Mouse (Mus musculus): Measurements from ENCODE around the gene Clcf1. TPM values are rescaled to one million over a fixed set of nuclear protein-coding genes. Genes with fewer than 3 reads are reported as not detected.

Gene Clcf1
- polyA plus RNA-seq, 1 experiment from 2014 or later = 0.40 TPM

DNA sequence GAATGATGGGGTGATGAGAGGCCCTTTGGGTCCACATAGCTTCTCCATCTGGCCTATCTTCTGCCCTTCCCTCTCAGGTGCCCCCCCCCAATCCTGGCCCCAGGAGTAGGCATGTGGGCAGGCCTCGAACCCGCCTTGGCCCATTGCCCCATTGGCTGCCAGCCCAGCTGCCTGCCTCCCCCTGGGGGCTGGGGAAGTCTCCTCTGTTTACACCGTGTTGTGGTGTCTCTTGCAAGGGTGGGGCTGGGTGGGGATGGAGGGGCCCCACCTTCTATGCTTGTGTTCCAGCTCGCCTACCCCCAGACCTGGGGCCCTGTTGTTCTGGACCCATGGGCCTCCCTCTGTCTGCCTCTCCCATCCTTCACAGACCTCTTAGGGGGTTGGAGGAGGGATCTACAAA lies 6.4 kb downstream of the Clcf1 start:
- Histone ChIP-seq H3K4me3 (ENCODE audit: low read depth, low read length) (no peak overlapping the region), H3K4me2 (ENCODE audit: low read length) (no peak overlapping the region), H3K27ac (ENCODE audit: low read length) (no peak overlapping the region), H3K9me3 (replicated peaks; ENCODE audit: control insufficient read depth, low read length, poor library complexity, severe bottlenecking) (no peaks in the 10 kb centered on the region), H3K4me1 (ENCODE audit: control insufficient read depth, insufficient read depth, low read length) (peaks cover 1% of the 10 kb centered on the region), H3K9ac (ENCODE audit: low read depth, low read length) (no peak overlapping the region), H3K36me3 (ENCODE audit: control insufficient read depth, insufficient read depth, low read length) (no peaks in the 10 kb centered on the region), H3K27me3 (ENCODE audit: control insufficient read depth, insufficient read depth, low read depth, low read length) (peaks cover 12% of the 10 kb centered on the region)
- WGBS = 60% methylated on average over 4 of the region's 4 CpGs
- ATAC-seq = no peak

DNA sequence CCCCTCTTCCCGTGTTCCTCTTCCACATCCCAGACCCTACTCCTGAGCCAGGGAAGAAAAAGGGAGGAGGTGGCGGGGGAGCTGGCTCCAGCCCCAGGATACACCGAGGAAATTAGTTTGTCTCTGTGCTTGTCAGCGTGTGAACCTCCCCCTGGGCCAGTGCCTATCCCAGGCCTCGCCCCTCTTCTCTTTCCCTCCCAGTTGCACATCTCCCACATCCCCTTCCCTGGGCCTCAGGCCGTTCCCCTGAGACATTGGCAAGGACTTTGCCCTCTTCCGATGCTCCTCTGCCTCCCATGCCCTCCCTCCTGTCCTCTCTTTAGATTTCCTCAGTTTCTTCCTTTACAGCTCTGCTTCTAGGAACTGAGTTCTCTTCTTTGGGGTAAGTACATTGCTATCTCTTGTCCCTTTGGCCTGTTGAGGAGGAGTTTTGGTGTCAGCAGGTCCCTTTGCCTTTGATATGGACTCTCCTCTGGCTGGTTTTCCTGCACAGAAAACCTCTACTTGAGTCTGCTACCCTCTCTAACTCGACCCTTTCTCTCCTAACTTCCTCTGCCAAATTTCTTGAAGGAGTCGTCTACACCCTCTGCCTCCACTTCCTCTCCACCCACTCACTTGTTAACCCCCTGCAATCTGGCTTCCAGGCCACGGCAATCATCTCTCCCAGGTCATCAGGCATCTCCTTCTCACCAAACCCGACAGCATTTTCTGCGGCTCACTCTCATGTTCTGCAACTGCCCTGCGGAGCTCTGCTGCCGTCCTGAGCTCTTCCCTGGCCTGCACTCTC lies 7.1 kb downstream of the Clcf1 start:
- Histone ChIP-seq H3K9ac (ENCODE audit: low read depth, low read length) (no peak overlapping the region), H3K27ac (ENCODE audit: low read length) (no peak overlapping the region), H3K4me3 (ENCODE audit: low read depth, low read length) (no peak overlapping the region), H3K27me3 (ENCODE audit: control insufficient read depth, insufficient read depth, low read depth, low read length) (peaks cover 9% of the 10 kb centered on the region), H3K4me2 (ENCODE audit: low read length) (no peak overlapping the region), H3K36me3 (ENCODE audit: control insufficient read depth, insufficient read depth, low read length) (no peaks in the 10 kb centered on the region), H3K9me3 (replicated peaks; ENCODE audit: control insufficient read depth, low read length, poor library complexity, severe bottlenecking) (no peaks in the 10 kb centered on the region), H3K4me1 (ENCODE audit: control insufficient read depth, insufficient read depth, low read length) (no peaks in the 10 kb centered on the region)
- no peak for ATAC-seq
- 46% methylated on average over 14 of the region's 14 CpGs for WGBS

DNA sequence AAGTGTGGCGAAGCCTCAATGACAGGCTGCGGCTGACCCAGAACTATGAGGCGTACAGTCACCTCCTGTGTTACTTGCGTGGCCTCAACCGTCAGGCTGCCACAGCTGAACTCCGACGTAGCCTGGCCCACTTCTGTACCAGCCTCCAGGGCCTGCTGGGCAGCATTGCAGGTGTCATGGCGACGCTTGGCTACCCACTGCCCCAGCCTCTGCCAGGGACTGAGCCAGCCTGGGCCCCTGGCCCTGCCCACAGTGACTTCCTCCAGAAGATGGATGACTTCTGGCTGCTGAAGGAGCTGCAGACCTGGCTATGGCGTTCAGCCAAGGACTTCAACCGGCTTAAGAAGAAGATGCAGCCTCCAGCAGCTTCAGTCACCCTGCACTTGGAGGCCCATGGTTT lies 8.1 kb downstream of the Clcf1 start:
- Histone ChIP-seq H3K4me1 (ENCODE audit: control insufficient read depth, insufficient read depth, low read length) (no peaks in the 10 kb centered on the region), H3K4me2 (ENCODE audit: low read length) (no peak overlapping the region), H3K27me3 (ENCODE audit: control insufficient read depth, insufficient read depth, low read depth, low read length) (no peaks in the 10 kb centered on the region), H3K9me3 (replicated peaks; ENCODE audit: control insufficient read depth, low read length, poor library complexity, severe bottlenecking) (no peaks in the 10 kb centered on the region), H3K9ac (ENCODE audit: low read depth, low read length) (no peak overlapping the region), H3K36me3 (ENCODE audit: control insufficient read depth, insufficient read depth, low read length) (no peaks in the 10 kb centered on the region), H3K4me3 (ENCODE audit: low read depth, low read length) (no peak overlapping the region), H3K27ac (ENCODE audit: low read length) (no peak overlapping the region)
- ATAC-seq = no peak
- WGBS = 84% methylated on average over 11 of the region's 11 CpGs

DNA sequence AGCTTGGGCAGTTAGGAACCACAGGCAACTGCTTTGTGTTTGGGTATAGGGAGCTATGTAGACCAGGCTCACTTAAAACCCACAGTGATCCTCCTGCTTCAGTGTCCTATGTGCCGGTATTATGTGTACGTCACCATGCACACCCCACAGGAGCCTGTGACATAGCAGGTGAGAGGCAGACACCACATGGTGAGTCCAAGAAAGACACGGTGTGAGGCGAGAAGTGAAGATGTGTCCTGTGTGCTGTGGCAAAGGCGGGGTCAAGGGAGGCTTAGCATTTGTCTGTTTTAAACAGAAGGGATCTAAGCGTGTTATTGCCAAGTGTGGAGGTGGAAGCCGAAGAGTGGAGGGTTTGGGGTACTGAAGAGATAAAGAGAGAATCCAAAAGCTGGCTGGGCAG lies 12.7 kb downstream of the Clcf1 start:
- WGBS = 89% methylated on average over 7 of the region's 7 CpGs
- Histone ChIP-seq H3K4me2 (ENCODE audit: low read length) (no peak overlapping the region), H3K9ac (ENCODE audit: low read depth, low read length) (no peak overlapping the region), H3K4me3 (ENCODE audit: low read depth, low read length) (no peak overlapping the region), H3K4me1 (ENCODE audit: control insufficient read depth, insufficient read depth, low read length) (peaks cover 4% of the 10 kb centered on the region), H3K27ac (ENCODE audit: low read length) (no peak overlapping the region), H3K36me3 (ENCODE audit: control insufficient read depth, insufficient read depth, low read length) (no peaks in the 10 kb centered on the region), H3K9me3 (replicated peaks; ENCODE audit: control insufficient read depth, low read length, poor library complexity, severe bottlenecking) (no peaks in the 10 kb centered on the region), H3K27me3 (ENCODE audit: control insufficient read depth, insufficient read depth, low read depth, low read length) (peaks cover 5% of the 10 kb centered on the region; the same call in 1 of the 2 replicates)
- no peak for ATAC-seq

DNA sequence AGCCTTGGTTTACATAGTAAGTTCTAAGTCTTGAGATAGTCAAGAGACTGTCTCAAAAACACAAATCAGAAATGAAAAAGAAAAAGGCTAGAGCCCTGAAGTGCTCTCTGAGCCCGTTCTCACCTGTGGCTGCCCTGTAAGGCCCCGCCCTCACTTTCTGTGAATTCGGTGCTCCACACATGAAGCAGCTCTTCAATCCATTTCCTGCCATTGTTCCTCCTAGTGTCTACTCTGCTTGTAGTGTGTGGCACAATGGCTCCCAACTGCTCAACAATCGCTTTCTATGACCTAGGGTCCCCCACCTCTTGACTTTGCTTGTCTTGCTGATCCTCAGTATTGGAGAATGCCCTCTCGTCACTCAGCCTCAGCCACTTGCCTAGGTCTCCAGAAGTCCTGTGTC lies 13.4 kb downstream of the Clcf1 start:
- no peak for ATAC-seq

DNA sequence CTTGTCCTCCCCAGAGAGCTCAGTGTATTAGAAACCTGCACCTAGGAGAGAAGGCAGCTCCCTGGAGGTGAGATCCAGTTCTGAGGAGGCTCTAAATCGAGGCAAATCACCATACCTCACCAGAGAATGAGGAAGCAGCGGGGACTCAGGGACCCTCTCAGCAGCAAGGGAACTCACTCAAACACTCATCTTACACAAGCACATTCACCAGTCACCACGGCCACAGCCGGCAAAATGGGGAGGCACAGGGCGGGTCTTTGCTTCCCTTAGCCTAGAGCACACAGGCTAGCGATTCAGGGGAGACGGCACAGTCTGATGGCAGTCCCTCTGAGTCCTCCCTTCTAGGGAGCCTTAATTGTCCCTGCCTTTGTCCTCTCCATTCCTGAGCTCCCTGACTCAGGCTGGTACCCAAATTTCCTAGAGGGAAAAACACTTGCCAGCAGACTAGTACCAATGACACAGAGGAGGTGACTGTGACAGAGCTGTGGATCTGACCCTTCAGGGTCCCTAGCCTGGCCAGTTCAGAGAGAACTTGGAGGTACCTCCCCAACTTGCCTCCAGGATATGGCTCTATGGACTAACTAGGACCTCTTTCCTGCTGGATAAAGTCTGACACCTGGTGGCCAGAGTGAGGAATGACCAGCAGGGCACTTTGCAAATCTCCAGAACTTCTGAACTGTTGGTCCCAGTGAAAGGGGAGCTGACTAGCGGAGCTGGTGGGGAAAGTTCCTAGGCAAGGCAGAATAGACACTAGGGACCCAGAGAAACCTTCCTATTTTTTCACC lies 14.0 kb downstream of the Clcf1 start:
- peaks cover 5% of the 10 kb centered on the region; the same call in 1 of the 2 replicates for H3K27me3 ChIP-seq (ENCODE audit: control insufficient read depth, insufficient read depth, low read depth, low read length)
- H3K4me2 ChIP-seq (ENCODE audit: low read length) = no peak overlapping the region
- H3K27ac ChIP-seq (ENCODE audit: low read length) = no peak overlapping the region
- WGBS = 15% methylated on average over 8 of the region's 8 CpGs
- no peak overlapping the region for H3K9ac ChIP-seq (ENCODE audit: low read depth, low read length)
- no peak overlapping the region for H3K4me3 ChIP-seq (ENCODE audit: low read depth, low read length)
- ATAC-seq = no peak
- no peaks in the 10 kb centered on the region for H3K36me3 ChIP-seq (ENCODE audit: control insufficient read depth, insufficient read depth, low read length)
- no peaks in the 10 kb centered on the region for H3K9me3 ChIP-seq (replicated peaks; ENCODE audit: control insufficient read depth, low read length, poor library complexity, severe bottlenecking)
- H3K4me1 ChIP-seq (ENCODE audit: control insufficient read depth, insufficient read depth, low read length) = peaks cover 11% of the 10 kb centered on the region

More for the DNA sequence above, 13.4 kb downstream of the Clcf1 start:
- Histone ChIP-seq H3K4me2 (ENCODE audit: low read length) (no peak overlapping the region), H3K27ac (ENCODE audit: low read length) (no peak overlapping the region), H3K4me3 (ENCODE audit: low read depth, low read length) (no peak overlapping the region), H3K4me1 (ENCODE audit: control insufficient read depth, insufficient read depth, low read length) (peaks cover 9% of the 10 kb centered on the region), H3K27me3 (ENCODE audit: control insufficient read depth, insufficient read depth, low read depth, low read length) (peaks cover 5% of the 10 kb centered on the region; the same call in 1 of the 2 replicates), H3K9me3 (replicated peaks; ENCODE audit: control insufficient read depth, low read length, poor library complexity, severe bottlenecking) (no peaks in the 10 kb centered on the region), H3K9ac (ENCODE audit: low read depth, low read length) (no peak overlapping the region), H3K36me3 (ENCODE audit: control insufficient read depth, insufficient read depth, low read length) (no peaks in the 10 kb centered on the region)
- 61% methylated on average over 5 of the region's 5 CpGs for WGBS

DNA sequence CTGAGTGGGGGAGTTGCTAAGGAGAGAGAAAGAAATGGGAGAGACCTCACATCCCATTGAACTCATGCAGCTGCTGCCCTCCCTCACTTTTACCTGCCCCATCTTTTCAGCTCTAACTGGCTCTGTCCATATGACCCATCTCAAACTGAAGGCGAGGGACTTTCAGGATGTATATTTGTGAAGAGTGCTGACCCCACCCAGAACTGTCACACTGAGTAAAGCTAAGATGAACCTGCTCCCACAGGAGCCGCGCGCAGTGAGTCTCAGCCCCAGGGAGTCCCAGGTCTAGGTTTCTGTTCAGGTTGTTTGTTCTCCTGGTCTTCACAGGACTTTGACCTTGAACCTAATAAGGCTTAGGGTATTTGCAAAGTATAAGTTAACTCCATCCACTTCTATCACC lies 14.9 kb downstream of the Clcf1 start:
- H3K4me1 ChIP-seq (ENCODE audit: control insufficient read depth, insufficient read depth, low read length) = peaks cover 11% of the 10 kb centered on the region
- peaks cover 5% of the 10 kb centered on the region; the same call in 1 of the 2 replicates for H3K27me3 ChIP-seq (ENCODE audit: control insufficient read depth, insufficient read depth, low read depth, low read length)
- no peak overlapping the region for H3K9ac ChIP-seq (ENCODE audit: low read depth, low read length)
- H3K4me2 ChIP-seq (ENCODE audit: low read length) = no peak overlapping the region
- 71% methylated on average over 4 of the region's 4 CpGs for WGBS
- no peaks in the 10 kb centered on the region for H3K36me3 ChIP-seq (ENCODE audit: control insufficient read depth, insufficient read depth, low read length)
- H3K4me3 ChIP-seq (ENCODE audit: low read depth, low read length) = no peak overlapping the region
- ATAC-seq = no peak
- no peaks in the 10 kb centered on the region for H3K9me3 ChIP-seq (replicated peaks; ENCODE audit: control insufficient read depth, low read length, poor library complexity, severe bottlenecking)
- H3K27ac ChIP-seq (ENCODE audit: low read length) = no peak overlapping the region

DNA sequence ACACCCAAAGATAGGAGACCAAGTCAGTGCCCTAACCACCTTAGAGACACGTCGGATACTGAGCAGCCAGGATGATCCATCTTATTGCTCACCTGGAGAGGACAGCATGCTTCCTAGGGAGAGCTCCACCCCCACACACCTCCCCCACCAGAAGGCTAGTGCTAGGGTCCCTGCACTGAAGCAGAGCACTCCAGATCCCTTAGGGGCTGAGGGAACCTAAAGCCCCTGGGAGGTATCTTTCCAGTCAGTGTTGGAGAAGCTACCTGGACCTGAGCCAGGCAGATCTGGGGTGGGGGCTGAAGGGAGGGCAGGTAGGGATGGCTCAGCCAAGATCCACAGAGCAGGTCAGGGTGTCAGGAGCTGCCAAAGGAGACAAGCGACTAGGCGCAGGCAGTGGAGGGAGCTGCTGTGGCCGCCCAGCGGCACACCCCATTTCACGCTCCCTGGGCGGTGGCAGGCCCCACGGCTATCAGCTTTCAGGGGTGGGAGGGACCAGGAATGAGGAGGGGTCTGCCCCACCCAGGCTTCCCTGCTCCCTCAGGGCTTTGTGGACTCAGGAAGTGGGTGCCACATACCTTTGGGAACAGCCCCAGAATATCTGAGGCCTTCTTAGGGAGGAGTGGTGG lies 15.5 kb downstream of the Clcf1 start:
- 34% methylated on average over 9 of the region's 9 CpGs for WGBS
- Histone ChIP-seq H3K4me2 (ENCODE audit: low read length) (no peak overlapping the region), H3K4me3 (ENCODE audit: low read depth, low read length) (no peak overlapping the region), H3K27me3 (ENCODE audit: control insufficient read depth, insufficient read depth, low read depth, low read length) (peaks cover 5% of the 10 kb centered on the region; the same call in 1 of the 2 replicates), H3K4me1 (ENCODE audit: control insufficient read depth, insufficient read depth, low read length) (peaks cover 11% of the 10 kb centered on the region), H3K27ac (ENCODE audit: low read length) (no peak overlapping the region), H3K9me3 (replicated peaks; ENCODE audit: control insufficient read depth, low read length, poor library complexity, severe bottlenecking) (no peaks in the 10 kb centered on the region), H3K9ac (ENCODE audit: low read depth, low read length) (0 out of 2 replicates have a peak overlapping the region, but pooled peaks have one; percentile 20), H3K36me3 (ENCODE audit: control insufficient read depth, insufficient read depth, low read length) (no peaks in the 10 kb centered on the region)
- ATAC-seq = no peak

Measured in midbrain, embryonic 16.5 days (tissue).